ENCODE assay signal across 14 mouse cellular contexts in genomic region chr4:152090191-152090590, GRCm38 (mm10). TPM values are rescaled to one million over a fixed set of nuclear protein-coding genes. Genes with fewer than 3 reads are reported as not detected.
"Had no signal": no experiment of that assay in that cellular context is flagged by ENCODE, and none has a peak within 500 bp of the region (broad histone marks: within the 10 kb centered on the region; RNA-seq: fewer than 3 reads in every experiment).

No protein-coding gene starts in this region.

- H3K9me3 ChIP-seq: kidney, embryonic 15.5 days; limb, embryonic 10.5 days; neural tube, embryonic 12.5 days had no signal

- H3K9ac ChIP-seq: kidney, embryonic 15.5 days; liver, embryonic 14.5 days; neural tube, embryonic 12.5 days had no signal

- H3K27ac ChIP-seq: kidney, embryonic 15.5 days; limb, embryonic 10.5 days; liver, embryonic 14.5 days; midbrain, embryonic 10.5 days; neural tube, embryonic 12.5 days; stomach, postnatal 0 days had no signal

- ATAC-seq: lung, postnatal 0 days had no signal

- DNase-seq: kidney, adult 2 months; kidney, postnatal 25 days; lung, adult 2 months; lung, postnatal 36 days; midbrain, embryonic 14.5 days; thymus, postnatal 4 days had no signal

- H3K36me3 ChIP-seq: midbrain, embryonic 10.5 days; neural tube, embryonic 12.5 days had no signal

- H3K27me3 ChIP-seq: kidney, embryonic 15.5 days had no signal

- H3K4me2 ChIP-seq: kidney, embryonic 15.5 days; neural tube, embryonic 12.5 days had no signal

- H3K4me3 ChIP-seq: kidney, embryonic 15.5 days; limb, embryonic 10.5 days; midbrain, embryonic 10.5 days; neural tube, embryonic 12.5 days had no signal

RNA-seq across cellular contexts. Expression of gene Tas1r1, which starts 51.8 kb away (rescaled TPM):
- total RNA-seq: neutrophil, adult 5-6 weeks had no signal
